Mouse (Mus musculus): ENCODE data around the gene Clybl.

Gene Clybl

DNA sequence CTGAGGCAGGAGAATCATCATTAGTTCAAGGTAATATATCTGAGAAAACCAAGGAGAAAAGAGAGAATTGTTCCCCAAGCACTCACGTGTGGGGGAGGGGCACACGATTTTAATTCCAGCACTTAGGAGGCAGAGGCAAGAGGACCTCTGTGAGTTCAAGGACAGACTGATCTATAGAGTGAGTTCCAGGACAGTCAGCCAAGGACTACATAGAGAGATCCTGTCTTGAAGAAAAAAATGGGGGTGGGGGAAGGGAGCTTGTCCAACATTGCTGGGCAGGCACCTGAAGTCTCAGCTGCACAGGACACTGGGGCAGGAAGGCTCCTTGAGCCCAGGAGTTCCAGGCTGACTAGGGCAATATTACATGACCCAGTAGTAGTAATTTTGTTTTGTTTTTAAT lies 233.3 kb downstream of the Clybl start:
- DNase-seq (ENCODE audit: inconsistent ontology term), result no peak

DNA sequence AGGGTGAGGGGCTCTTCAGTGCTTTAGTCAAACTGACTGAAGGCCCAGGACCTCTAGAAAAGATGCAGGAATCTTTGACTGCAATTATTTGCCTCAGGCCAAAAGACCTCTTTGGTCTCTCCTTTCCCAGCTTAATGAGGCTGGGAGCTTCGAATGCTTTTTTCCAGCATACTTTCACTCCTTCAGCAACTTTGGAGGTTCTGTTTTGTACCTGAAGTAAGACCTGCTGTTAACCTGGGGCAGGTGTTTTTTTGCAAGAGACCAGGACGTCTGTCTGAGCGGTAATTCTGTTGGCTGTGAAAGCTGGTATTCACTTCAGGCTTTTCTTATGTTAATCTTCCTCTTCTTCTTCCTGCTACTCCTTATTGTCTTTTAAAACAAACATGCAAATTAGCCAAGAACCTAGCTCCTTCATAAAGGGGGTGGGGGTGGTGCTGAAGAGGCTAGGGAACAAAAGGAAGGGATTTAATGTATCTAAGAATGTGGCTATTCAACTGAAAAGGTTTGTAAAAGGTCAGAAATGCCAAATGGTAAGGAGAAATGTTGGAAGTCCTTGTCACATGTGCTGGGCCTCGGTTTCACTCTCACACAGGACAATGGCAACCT lies 234.8 kb downstream of the Clybl start:
- DNase-seq (ENCODE audit: inconsistent ontology term), result no peak

DNA sequence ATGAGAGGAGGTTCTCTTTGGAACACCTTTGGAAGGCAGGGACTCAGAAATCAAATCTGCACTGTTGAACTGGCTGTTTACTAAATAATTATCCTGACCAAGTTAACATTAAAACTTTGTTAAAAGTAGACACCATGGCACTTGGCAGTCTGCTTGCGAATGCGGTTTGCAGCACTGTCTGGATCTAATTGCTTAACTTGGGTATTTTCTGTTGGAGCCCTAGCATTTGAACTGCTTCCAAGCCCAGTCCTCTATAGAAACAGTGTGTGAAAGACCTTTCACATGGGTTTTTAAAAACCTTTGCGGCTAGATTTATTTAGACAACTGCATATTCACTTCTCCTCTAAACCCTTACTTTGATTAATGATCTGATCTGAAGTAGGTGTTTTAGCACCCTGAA lies 242.9 kb downstream of the Clybl start:
- DNase-seq (ENCODE audit: inconsistent ontology term), result peak; percentile 64

DNA sequence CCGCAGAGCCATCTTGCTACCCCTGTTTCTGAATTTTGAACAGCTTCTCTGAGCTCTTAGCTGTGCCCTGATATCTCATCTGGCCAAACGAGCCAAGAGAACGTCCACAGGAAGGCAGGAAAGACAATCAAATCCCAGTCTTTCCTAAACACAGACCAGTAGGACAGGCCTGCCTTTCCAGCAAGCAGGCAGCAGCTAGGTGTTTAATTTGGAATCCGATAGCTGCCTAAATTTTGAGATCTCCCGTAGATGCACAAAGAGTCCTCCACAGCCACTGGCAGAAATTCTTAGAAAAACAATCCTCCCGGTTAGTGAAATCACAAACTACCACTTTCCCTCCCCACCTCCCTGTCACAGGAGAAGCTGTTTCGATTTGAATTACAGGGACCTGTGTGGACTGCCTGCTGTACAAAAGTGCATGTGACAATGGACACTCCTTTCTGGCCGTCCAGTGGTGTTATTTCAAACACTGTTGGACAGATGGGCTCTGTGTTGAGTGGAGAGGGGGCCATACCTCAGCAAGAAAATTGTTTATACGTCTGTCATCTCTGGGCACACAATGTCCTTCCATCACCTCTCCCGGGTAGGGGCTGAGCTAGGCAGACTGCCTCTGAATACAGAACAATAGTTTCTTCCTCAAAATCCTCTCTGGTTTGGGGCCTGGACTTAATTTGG lies 245.2 kb downstream of the Clybl start:
- DNase-seq (ENCODE audit: inconsistent ontology term), result peak; percentile 26

DNA sequence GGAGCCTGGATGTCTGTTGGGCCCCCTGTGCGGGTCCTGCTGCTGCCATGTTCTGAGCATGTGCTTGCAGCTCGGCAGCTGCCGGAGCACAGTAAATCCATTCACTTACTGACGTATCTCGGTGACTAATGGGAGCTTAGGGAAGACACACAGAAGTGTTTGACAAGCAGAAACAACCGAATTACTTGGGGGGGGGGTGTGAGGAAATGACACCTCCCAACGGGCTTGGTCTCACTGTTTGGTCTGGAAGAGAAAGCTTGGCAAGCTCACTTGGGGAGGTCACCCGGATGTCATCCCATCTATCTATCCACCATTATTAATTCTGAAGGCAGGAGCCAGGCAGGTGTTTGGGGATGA lies 245.7 kb downstream of the Clybl start:
- DNase-seq (ENCODE audit: inconsistent ontology term), result peak; percentile 49

DNA sequence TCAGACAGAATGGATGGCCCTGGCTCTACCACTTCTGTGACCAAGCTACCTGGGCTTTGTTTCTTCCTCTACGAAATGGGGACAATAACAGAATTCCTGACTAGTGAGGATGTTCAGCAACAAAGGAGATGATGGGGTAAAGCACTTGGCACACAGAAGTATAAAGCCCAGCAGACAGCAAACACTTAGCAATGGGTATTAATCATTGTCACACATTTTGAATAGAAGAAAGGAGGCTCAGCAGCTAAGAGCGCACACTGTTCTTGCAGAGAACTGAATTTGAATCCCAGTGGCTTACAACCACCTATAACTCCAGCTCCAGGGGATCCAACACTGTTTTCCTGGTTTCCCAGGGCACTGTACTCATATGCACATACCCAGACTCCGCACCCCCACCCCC lies 246.2 kb downstream of the Clybl start:
- DNase-seq (ENCODE audit: inconsistent ontology term), result no peak

DNA sequence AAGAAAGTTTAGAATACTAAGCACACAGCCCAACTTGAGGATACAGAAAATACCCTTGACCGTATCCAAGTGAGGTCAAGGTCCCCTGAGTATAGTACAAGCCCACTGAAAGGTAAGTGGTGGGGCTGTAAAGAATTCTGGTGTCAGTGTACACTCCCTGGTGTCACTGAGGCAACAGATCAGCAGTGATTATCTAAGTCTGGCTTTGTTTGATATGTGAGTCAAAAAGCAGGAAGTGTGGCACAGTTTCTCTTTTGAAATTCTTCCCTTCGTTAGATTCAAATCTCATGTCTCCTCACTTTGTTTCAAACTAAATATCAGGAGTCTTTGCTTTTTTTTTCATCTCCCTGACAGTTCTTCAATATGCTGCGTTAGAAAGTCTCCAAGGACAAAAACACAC lies 251.1 kb downstream of the Clybl start:
- no peak for DNase-seq (ENCODE audit: inconsistent ontology term)

DNA sequence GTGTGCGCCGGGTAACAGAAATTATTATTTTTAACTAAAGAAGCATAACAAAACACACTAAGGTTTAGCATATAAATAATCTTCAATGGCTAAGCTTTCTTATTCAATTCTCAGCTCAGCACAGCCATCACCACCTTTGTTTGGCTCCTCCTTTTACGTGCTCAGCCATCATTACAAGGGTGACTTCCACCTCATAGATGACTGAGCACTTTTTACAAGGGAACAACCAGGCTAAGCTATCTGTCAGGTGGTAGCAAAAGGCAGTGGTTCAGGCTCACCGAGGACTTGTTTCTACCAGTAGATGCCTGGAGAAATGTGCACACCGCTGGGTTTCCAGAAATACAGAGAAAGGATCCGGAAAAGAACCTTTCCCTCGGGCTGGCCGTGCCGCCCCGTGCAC lies 252.5 kb downstream of the Clybl start:
- no peak for DNase-seq (ENCODE audit: inconsistent ontology term)

DNA sequence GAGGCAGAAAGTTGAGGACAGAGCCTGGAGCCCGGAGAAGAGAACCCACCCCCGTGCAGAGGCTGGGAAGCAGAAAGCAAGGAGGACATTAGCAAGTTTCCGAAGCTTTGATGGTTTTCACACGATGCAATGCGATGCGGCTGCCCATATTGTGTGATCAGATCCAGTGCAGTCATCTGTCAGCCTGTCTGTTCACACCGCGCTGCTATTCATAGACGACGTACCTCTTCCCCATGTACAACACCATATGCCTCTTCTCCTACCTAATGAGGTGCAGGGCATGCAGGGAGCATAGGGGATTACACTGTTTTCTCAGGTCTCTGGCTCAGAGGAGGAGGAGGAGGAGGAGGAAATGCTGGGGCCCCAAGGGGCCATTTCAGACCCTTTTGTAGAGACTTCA lies 255.3 kb downstream of the Clybl start:
- no peak for DNase-seq (ENCODE audit: inconsistent ontology term)

DNA sequence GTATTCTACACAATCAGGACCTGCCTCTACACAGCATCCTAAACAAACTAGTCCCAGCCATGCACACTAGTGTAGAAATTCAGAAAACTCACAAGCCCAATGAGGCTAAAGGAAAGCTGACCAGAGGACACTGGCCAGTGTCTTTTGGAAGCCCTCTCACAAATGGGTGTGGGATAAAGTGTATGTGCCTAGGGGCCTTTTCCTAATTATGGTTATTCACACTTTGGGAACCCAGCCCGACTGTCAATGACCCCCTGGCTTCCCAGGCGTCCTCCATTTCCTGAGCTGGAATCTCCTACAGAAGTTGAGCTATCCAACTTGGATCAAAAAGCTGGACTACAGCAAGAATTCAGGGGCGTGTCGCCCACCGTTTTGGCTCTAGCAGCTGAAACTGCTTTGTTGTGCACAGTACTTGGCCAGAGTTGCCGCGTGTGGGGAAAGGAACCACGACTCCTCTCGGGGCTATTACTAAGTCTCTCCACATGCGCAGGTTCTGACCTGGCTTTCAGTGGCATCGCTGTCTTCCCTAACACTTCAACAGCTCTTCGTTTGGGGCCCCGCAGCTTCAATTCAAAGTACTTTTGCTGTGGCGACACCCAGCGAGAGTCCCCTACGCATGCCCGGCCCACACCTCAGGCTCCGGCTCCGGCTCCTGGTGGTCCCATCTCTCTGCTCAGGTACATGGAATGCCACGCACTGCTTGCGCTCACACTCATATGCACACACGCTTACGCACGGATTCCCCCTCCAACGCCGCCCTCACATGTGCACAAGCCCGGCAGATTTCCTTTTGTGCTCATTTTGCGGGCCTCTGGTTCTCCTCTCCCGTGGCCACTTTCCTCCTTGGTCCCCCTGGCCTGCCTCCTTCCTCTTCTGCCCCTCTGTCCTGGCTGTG lies 268.3 kb downstream of the Clybl start:
- DNase-seq (ENCODE audit: inconsistent ontology term), result peak; percentile 63

DNA sequence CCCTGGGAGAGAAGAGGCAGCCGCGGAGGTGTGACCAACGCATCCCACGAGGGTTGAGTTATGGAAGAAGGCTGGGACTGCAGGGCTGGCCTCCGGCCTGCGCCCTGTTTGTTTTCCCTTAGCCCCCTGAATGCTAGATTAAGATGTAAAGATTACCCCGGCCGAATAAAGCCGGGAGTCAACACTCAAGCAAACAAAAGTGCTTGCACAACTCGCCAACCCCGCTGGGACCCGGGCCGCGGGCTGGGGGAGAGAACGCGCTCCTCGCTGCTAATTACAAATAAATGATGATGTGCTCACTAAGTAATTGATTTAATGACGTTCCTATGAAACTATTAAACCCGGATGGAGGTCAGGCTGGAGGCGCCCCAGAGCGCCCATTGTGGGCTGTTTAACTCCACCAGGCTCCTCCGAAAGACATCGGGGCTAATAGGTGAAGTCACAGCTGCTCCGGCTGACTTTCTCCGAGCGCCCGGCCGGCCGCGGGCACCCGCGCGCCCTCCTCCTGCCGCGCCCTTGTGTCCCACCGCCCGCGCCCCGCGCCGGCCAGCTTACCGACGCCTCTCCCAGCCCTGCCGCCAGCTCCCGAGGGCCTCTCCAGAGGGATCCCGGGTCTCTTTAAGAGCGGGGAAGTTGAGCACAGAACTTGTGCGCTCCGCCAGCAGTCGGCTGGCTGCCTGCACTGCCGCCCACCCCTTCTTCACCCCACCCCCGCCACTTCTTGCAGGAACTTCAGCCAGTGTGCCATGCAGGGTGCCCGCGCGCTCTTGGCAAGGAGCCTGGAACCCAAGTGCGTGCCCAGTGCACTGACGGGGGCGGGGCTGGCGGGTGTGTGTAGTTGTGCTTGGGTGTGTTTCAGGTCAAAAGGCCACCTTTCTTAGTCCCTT lies 269.2 kb downstream of the Clybl start, which contains the start of gene Gm5089:
Gene Gm5089 (minus strand): TSS at position 620 of the 887 bp plus-strand sequence.
- peak; percentile 87 for DNase-seq (ENCODE audit: inconsistent ontology term)

DNA sequence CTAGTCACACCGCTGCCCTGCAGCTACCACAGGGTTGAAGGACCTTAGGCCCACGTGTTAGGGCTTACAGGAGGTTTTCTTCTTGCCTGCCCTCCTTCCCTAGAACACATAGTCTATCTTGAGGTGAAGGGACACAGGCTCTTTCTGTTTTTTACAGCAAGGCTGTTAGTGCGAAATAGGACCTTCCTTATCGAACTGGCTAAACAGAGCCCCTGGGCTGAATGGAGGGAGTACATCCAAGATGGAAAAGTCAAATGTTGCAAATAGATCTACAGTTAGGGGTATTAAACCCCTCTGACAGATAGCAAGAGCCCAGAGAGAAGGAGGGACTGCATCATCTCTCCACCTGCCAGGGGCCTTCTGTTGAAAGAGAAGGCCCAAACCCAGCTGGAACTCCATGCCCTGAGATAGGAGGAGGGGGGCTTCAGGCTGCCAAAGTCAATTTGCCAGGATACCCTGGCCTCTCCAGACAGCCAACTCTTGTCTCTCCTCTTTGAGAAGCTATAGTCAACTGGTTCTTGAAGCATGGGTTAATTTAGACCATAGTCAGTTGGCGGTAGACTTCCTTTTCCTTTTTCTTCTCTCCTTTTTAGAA lies 270.1 kb downstream of the Clybl start:
- DNase-seq (ENCODE audit: inconsistent ontology term), result no peak

Measured in Muller cell, postnatal 12 days (primary cell).